Mouse (Mus musculus): ENCODE data around the gene Ubl3.

Ubl3 gene

GRCm38 (mm10) chr5:148552187-148553071 is at the start of gene Ubl3:
TSS of gene Ubl3 (minus strand) at chr5:148552789.
- peak; percentile 94 for DNase-seq (ENCODE audit: low spot score)

- no peak for DNase-seq (ENCODE audit: low spot score)
Observed at GRCm38 (mm10) chr5:148598376-148598775, 45.8 kb upstream of the Ubl3 start.

- no peak for DNase-seq (ENCODE audit: low spot score)
Observed at GRCm38 (mm10) chr5:148596086-148596753, 43.6 kb upstream of the Ubl3 start.

- no peak for DNase-seq (ENCODE audit: low spot score)
Observed at GRCm38 (mm10) chr5:148595459-148595751, 42.8 kb upstream of the Ubl3 start.

- DNase-seq (ENCODE audit: low spot score): no peak
Observed at GRCm38 (mm10) chr5:148594693-148595458, 42.3 kb upstream of the Ubl3 start.

GRCm38 (mm10) chr5:148593607-148594006 is 41.0 kb upstream of the Ubl3 start:
- DNase-seq (ENCODE audit: low spot score): no peak

- no peak for DNase-seq (ENCODE audit: low spot score)
Observed at GRCm38 (mm10) chr5:148591448-148591862, 38.9 kb upstream of the Ubl3 start.

GRCm38 (mm10) chr5:148590603-148591447 is 38.2 kb upstream of the Ubl3 start:
- DNase-seq (ENCODE audit: low spot score): no peak

GRCm38 (mm10) chr5:148588987-148589386 is 36.4 kb upstream of the Ubl3 start:
- DNase-seq (ENCODE audit: low spot score): no peak

GRCm38 (mm10) chr5:148588142-148588650 is 35.6 kb upstream of the Ubl3 start:
- no peak for DNase-seq (ENCODE audit: low spot score)

- DNase-seq (ENCODE audit: low spot score): no peak
Observed at GRCm38 (mm10) chr5:148580388-148580985, 27.9 kb upstream of the Ubl3 start.

GRCm38 (mm10) chr5:148579156-148579555 is 26.6 kb upstream of the Ubl3 start:
- DNase-seq (ENCODE audit: low spot score): no peak

GRCm38 (mm10) chr5:148578353-148578752 is 25.8 kb upstream of the Ubl3 start:
- DNase-seq (ENCODE audit: low spot score): no peak

GRCm38 (mm10) chr5:148577278-148577677 is 24.7 kb upstream of the Ubl3 start:
- no peak for DNase-seq (ENCODE audit: low spot score)

- DNase-seq (ENCODE audit: low spot score): no peak
Observed at GRCm38 (mm10) chr5:148575163-148575562, 22.6 kb upstream of the Ubl3 start.

GRCm38 (mm10) chr5:148572676-148573075 is 20.1 kb upstream of the Ubl3 start:
- DNase-seq (ENCODE audit: low spot score): no peak

- DNase-seq (ENCODE audit: low spot score): no peak
Observed at GRCm38 (mm10) chr5:148570571-148571304, 18.1 kb upstream of the Ubl3 start.

GRCm38 (mm10) chr5:148569444-148569843 is 16.9 kb upstream of the Ubl3 start:
- DNase-seq (ENCODE audit: low spot score): no peak

- no peak for DNase-seq (ENCODE audit: low spot score)
Observed at GRCm38 (mm10) chr5:148565636-148566035, 13.0 kb upstream of the Ubl3 start.

- DNase-seq (ENCODE audit: low spot score): no peak
Observed at GRCm38 (mm10) chr5:148564073-148564472, 11.5 kb upstream of the Ubl3 start.
